Mouse (Mus musculus) embryonic fibroblast, embryonic 13.5 days (primary cell): ENCODE measurements at regions not wholly inside any gene's neighbourhood (a gene's known extent, or its start where the extent isn't known, plus 50 kb on each side); places are given as distances from the start of the nearest gene placed in this dataset.

Experiments used
- CTCF ChIP-seq: IDR thresholded peaks from 2 replicates; pipeline ENCODE4 v1.5.1; 2011; ENCODE audit warnings: mild to moderate bottlenecking, control low read depth, low read length, moderate library complexity, borderline replicate concordance; ENCODE audit not compliant: insufficient read depth
- POLR2A ChIP-seq: IDR thresholded peaks from 2 replicates; pipeline ENCODE4 v1.6.1; 2011; ENCODE audit warnings: low read depth, mild to moderate bottlenecking, control low read depth, low read length, moderate library complexity

- TF ChIP-seq POLR2A = no peak
- no peak for TF ChIP-seq CTCF
These were observed 99.7 kb upstream of the Fbxo11 start for GRCm38 (mm10) chr17:88164805-88165204.
